Mouse (Mus musculus) megakaryocyte-erythroid progenitor cell, adult 5-6 weeks (primary cell): ENCODE data around the gene Galnt12. TPM values are rescaled to one million over a fixed set of nuclear protein-coding genes. Genes with fewer than 3 reads are reported as not detected.
"Not testable (repeated sequence)": the region's sequence is repeated elsewhere in the genome, so short reads cannot be mapped to it uniquely, and the experiment has no call there.

Experiments
- ATAC-seq: replicated peaks from 2 replicates; pipeline ENCODE4 v1.8.0; 2016; ENCODE audit warnings: mild to moderate bottlenecking, inconsistent platforms; ENCODE audit not compliant: severe bottlenecking, poor library complexity, low FRiP score, low TSS enrichment
- total RNA-seq, 2 experiments: library from RNA; stranded (forward) in 1 of 2; stranded (reverse) in 1 of 2; fragments of 200-1000, 215-1000 nt in 1 of 2; fragments of >200 nt in 1 of 2; fragmentation: Nextera tagmentation in 1 of 2; gene quantifications; 2 replicates each; pipeline ENCODE4 v1.2.3; 2014 to 2017

Galnt12 gene
- total RNA-seq (2014; fragmentation: Nextera tagmentation) (not detected in 2 replicates), total RNA-seq (2017) (0.19 and 0.34 TPM in 2 replicates)

- ATAC-seq: 0 out of 2 replicates have a peak, but pooled peaks have one; percentile 47
Measured at GRCm38 (mm10) chr4:47091493-47092386, at the start of gene Galnt12. Galnt12 (plus strand) TSS chr4:47091909.

GRCm38 (mm10) chr4:47043866-47044265, 47.8 kb upstream of the Galnt12 start:
- ATAC-seq: no peak

DNA sequence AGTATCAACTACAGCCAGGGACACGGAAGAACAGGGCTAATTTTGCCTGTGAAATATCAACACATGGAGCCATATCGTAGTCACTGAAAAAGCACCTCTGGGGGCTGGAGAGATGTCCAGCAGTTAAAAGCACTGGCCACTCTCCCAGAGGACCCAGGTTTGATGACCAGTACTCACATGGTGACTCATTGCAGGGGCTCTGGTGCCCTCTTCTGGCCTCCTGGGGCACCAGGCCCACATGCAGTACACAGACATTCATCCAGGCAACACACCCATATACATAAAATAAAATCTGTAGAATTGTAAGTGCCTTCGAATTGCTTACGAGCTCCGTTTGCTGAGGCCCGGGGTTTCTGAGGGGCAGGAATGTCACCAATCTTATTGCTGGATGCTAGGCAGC, 44.7 kb upstream of the Galnt12 start:
- no peak for ATAC-seq

- ATAC-seq: no peak
Measured at GRCm38 (mm10) chr4:47047765-47048164, 43.9 kb upstream of the Galnt12 start.

- ATAC-seq: no peak
Measured at GRCm38 (mm10) chr4:47049216-47049615, 42.5 kb upstream of the Galnt12 start.

GRCm38 (mm10) chr4:47050167-47050566, 41.5 kb upstream of the Galnt12 start:
- ATAC-seq: peak; percentile 82

- no peak for ATAC-seq
Measured at GRCm38 (mm10) chr4:47050642-47051381, 40.9 kb upstream of the Galnt12 start.

DNA sequence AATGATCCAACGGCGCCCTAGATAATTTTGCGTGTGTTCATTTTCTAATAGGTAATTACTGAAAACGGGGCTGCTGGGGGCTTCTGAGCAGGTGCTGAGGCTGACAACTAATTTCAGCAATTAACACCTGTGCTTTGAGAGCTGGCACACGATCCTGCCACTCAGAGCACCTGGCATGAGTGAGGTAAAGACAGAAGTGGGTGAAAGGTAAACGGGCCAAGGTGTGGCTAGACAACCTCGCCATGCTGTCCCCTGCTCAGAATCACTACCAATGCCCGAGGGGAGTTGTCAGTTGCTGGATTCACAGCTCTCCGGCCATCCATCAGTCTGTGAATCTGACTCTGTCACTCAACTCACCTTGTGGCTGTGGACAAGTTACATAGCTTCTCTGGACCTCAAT, 39.8 kb upstream of the Galnt12 start:
- no peak for ATAC-seq

DNA sequence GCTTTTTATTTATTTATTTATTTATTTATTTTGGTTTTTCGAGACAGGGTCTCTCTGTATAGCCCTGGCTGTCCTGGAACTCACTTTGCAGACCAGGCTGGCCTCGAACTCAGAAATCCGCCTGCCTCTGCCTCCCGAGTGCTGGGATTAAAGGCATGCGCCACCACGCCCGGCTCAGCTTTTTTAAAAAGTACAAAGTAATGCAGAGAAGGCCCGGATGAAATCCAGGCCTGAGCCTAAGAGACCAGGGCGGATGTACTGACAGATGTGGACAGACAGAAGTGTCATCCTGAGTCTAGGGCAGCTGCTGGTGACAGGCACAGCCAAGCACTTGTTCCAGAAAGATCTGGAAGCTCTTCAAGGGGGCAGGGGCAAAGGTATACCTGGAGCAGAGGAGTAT, 36.5 kb upstream of the Galnt12 start:
- ATAC-seq: not testable (repeated sequence)

- ATAC-seq: no peak
Measured at GRCm38 (mm10) chr4:47055570-47056080, 36.1 kb upstream of the Galnt12 start.

DNA sequence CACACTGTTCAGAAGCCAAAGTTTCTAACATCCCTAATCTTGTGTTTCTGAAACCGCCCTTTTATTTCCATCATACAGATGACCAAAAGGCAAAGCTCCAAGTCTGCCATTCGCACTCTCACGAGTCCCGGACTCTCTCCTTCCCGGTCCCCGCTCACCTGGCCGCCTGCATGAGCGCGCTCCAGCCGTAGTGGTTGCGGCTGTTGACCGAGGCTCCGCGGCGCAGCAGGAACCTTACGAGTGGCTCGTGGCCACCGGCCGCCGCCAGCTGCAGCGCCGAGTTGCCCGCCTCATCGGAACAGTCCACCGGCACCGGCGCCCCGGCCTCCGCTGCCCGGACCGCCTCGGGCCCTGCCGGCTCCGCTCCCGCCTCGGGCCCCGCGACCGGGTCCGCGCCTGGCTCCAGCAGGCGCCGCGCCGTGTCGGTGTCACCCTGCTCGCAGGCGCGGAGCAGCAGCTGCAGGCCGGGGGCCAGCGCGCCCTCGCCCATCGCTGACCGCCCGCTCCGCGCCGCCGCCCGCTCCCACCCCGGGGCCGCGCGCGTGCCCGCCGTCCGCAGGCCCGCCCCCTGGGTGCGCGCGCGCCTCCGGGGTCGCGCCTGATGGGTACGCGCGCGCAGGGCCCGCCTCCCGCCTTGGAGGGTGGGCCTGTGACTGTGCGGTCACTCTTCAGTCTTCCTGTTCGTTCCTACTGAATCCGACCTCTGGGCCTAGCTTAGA, 34.8 kb upstream of the Galnt12 start, which contains the start of gene Anks6:
Gene Anks6, minus strand, starts transcription at position 637 of the 719 bp plus-strand sequence.
- no peak for ATAC-seq

DNA sequence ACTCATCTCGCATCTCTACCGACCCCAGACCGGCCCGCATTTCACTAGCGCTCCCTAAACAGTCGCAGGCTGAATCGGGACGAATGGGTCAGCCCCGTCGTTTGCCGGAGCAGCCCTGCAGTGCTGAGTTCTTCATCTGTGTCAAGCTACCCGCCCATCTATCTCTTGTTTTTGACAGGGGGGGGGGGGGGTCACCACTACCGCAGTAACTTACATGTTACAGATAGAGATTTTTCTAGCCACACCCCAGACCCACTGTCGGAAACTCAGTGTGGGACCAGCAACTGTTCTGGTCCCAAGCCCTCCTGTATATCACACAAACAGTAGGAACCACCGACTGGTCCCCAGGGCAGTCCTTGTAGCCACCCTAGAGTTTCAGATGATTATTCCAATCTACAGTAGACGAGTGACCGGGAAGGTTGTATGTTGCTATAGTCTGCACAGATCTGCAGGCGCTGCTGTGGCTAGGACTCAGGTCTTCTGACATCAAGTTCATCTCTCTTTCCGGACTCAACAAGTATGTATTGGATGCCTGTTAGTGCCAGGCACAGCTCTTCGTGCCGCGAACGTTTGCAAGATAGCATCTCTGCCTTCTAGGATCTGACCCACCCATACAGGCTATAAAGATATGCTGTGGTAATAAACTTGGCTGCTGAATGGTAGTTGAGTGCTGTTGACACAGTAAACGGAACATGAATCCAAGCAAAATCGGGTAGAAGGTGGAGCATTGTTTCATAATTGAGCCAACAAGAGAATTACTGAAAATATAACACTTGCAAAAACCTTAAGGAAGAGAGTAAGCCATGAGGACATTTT, 34.0 kb upstream of the Galnt12 start:
- peak; percentile 22; the same call in 1 of the 2 replicates for ATAC-seq

DNA sequence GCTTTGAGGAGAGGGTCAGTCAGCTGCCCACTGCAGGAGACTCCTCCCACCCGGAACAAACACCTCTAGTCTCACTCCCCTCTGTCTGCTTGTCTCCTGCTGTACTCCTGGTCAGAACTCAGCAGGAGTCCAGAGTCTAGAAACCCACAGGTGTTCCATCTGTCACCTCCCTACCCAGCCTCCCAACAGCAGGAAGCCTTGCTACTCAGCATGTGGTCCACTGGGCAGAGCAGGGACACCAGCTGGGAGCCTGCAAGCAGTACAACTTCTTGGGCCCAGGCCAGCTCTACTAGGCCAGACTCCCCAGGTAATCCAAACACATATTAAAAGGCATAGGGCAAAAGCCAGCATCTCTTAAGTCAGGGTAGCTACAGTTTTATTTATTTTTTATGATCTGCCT, 30.8 kb upstream of the Galnt12 start:
- ATAC-seq: no peak

DNA sequence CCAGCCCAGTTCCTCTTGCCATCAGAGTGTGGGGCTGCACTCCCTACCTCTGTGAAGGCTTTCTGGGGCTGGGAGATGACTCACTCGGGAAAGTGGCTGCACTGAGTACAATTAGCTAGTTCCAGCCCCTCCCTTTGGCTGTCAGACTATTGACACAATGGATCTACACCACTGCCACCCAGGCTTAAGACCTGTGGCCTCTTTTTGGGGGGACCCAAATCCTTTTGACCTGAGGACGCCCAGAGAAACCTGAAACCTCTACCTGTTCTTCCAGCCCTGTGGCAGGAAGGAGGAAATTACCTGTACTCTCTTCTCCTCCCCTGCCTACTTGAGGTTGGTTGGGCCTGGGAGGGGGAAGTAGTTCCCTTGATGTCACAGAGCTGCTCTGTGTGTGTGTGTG, 16.7 kb upstream of the Galnt12 start:
- no peak for ATAC-seq

DNA sequence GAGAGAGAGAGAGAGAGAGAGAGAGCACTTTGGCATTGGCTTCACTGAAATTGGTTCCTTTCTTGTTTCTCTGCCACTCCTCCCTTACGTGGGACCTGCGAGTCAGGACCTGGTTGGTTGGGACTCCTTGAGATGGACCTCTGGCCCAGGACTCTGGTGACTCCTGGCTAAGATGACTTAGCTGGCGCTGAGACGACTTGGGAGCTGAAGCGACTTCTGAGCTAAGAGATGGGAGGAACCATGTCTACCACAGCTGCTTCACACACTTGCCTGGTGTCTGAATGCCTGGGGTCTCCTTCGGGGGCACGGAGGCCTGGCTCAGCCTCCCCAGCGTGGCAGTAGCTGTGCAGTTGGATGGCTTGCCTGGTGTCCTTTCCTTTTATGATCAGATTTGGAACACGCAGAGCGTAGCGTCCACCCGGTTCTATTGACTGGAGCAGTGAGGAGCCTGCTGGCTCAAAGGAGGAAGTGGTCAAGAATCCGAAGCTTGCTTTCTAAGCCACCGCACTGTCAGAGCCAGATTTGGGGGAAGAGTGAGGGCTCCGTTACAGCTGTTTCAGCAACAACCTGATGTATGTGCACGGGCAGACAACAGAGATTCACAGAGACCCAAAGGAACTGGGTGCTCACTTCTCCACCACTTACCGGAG, 11.6 kb upstream of the Galnt12 start:
- no peak for ATAC-seq

DNA sequence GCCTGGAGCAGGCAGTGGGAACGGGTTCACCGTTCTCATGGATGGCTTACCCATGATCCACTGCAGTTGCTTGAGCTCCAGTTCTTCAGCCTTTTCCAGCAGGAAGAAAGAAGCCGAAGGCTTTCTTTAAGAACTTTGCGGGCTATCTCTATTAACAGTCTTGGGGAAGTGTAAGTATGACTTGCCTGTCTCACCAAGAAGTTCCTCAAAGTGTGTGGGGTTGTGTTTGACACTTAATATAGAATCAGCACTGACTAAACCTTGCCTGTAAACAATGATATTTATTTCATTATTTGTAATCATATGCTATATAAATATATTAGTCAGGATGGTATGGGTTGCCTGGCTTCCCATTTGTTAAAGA, 11.1 kb upstream of the Galnt12 start:
- ATAC-seq: no peak

GRCm38 (mm10) chr4:47083824-47084223, 7.9 kb upstream of the Galnt12 start:
- ATAC-seq: no peak

DNA sequence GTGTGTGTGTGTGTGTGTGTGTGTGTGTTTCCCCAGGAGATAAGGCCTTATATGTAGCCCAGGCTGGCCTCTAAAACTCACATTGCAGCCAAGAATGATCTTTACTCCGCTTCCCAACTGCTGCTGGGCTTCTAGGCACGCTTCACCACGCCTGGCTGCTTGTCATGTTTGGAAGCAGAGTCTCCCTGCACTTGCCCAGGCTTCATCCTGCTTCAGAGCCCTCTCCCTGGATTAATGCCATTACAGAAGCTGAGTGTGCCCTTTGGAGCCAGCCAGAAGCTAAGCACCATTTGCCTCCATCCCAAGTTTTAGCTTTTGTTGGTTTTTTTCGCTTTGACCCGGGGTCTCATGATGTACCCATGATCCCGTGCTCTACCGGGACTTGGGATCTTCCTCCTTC, 3.0 kb upstream of the Galnt12 start:
- no peak for ATAC-seq
